Mouse (Mus musculus) heart, postnatal 25 days (tissue): ENCODE results near the gene Gpr6. TPM values are rescaled to one million over a fixed set of nuclear protein-coding genes. Genes with fewer than 3 reads are reported as not detected.

Experiments used
- DNase-seq: peaks from one replicate; pipeline ENCODE4 v3.0.0; 2022; ENCODE audit warnings: low spot score
- intact Hi-C: fragments of 180-260 bp; cut with DNase I; formaldehyde crosslinking; loops from one replicate; pipeline ENCODE4 v1.15.1; 2025
- total RNA-seq, 2 experiments: library from RNA; stranded (reverse); gene quantifications; 2 replicates each; pipeline ENCODE4 v1.2.3; 2021

Gpr6 gene
- total RNA-seq, result not detected

- no peak for DNase-seq
- intact Hi-C loops, result no loop called here
Observed at GRCm38 (mm10) chr10:41072116-41072515, at the start of gene Gpr6. Gpr6 (minus strand) TSS chr10:41072285.

DNA sequence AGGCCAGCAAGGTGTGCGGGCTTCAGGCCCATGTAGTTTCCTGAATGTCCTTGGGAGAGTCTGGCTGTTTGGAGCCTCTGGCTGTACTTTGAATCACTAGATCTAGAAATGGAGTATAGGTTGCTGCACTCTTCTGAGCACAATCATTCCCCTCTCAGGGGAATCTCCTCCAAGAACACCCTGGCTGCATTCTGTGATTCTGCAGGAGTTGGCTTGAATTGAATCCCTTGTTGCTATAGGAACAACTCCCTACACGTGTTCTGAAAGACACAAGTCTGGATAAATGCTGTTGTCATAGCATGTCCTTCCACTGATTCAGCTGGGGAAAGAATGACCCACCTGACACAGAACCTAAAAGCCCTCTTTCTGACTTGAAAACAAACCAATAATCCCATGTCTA, 28.0 kb upstream of the Gpr6 start:
- intact Hi-C loops, result no loop called here

GRCm38 (mm10) chr10:41098137-41098536, 26.1 kb upstream of the Gpr6 start:
- intact Hi-C loops, result no loop called here
- DNase-seq, result no peak

More for the DNA sequence above, 28.0 kb upstream of the Gpr6 start:
- no peak for DNase-seq

DNA sequence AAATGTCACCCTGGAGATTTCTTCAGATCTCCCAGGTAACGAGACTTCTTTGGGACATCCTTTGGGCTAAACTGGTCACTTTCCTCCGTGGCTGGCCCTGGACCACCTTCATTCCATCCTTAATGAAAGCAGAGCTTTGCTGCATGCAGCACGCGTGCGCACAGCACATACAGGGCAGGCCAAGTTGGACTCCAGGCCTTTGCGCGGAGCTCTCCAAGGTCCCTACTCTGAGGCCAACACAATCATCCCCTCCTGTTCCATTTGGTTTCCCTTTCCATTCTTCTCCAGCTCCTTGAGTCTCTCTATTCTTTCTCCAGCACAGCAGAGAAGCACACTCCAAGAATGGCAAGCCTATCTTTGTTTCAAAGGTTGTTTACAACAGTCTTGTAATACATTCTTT, 16.8 kb upstream of the Gpr6 start:
- no peak for DNase-seq
- intact Hi-C loops, result no loop called here

DNA sequence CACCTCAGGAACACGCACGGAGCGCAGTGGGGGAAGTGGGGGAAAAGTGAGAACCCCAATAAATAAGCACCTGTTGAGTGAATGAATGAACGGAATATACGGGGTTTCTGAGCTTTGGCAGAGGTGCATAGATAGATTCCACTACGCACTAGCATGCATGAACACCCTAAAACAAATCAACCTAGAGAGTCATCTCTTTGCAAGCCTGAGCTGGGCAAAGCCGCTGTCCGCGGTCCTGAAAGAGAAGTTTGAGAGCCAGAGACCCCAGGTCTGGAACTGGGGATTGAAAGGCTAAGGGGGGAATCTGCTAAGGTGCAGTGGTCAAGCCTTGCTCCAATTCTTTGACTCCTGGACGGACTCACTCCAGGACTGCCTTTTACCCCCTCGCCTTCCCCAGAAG, 389 bp downstream of the Gpr6 start:
- no peak for DNase-seq
- intact Hi-C loops, result no loop called here

GRCm38 (mm10) chr10:41070693-41071651, 1.1 kb downstream of the Gpr6 start:
- intact Hi-C loops, result no loop called here
- no peak for DNase-seq

GRCm38 (mm10) chr10:41060250-41060831, 11.7 kb downstream of the Gpr6 start:
- intact Hi-C loops, result no loop called here
- DNase-seq, result no peak

DNA sequence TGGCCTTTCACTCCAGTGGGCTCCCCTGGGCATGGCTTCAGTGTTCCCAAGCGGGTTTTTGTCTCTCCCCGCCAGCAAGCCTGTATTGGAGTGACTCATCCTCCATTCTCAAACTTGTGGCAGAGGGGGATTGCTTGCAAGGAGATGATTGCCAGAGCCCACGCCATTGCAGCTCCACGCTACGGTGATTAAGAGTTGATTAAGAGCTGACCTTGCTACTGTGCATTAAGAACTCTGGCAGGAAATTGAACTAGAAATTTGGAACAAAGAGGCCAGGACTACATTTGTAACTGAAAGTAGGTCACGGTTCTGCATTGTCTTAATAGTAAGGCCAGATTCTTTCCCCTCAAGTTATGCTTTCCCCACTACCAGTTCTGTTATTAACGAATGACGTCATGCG, 16.5 kb downstream of the Gpr6 start:
- no peak for DNase-seq
- intact Hi-C loops, result no loop called here

DNA sequence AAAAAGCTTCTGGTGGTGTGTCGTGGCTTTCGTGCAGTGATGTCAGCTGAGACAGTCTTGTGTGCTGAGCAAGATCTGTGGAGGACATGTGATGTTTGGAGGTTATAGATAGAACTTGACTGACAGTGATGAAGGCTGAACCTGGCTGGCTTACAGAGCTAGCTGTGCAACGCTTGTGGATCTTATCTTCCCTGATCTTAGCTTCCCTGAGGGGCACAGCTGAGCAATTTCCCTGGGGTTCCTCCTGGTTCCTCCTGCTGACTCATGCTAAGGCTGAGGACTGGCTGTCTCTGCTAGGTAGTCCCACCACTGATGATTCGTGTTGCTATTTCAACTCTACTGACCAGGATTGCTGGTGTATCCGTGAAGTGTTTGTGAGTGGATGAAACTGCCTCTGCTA, 18.1 kb downstream of the Gpr6 start:
- no peak for DNase-seq
- intact Hi-C loops, result no loop called here

- no peak for DNase-seq
- intact Hi-C loops, result no loop called here
Observed at GRCm38 (mm10) chr10:41042272-41042671, 29.8 kb downstream of the Gpr6 start.

- DNase-seq, result no peak
- intact Hi-C loops, result no loop called here
Observed at GRCm38 (mm10) chr10:41041478-41041877, 30.6 kb downstream of the Gpr6 start.

DNA sequence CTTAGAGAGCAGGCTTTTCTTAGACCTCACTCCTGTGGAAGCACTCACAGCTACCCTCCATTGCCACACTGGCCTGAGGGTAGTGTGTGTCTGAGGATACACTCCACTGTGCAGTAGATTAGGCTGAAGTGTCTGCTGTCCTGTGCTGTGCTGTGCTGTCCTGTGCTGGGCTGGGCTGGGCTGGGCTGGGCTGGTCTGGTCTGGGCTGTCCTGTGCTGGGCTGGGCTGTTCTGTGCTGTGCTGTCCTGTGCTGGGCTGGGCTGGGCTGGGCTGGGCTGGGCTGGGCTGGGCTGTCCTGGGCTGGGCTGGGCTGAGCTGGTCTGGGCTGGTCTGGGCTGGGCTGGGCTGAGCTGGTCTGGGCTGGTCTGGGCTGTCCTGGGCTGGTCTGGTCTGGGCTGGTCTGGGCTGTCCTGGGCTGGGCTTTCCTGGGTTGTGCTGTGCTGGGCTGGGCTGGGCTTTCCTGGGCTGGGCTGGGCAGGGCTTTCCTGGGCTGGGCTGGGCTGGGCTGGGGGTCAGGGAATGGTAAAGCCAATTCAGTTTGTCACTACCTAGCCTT, 31.5 kb downstream of the Gpr6 start:
- no peak for DNase-seq
- intact Hi-C loops, result no loop called here

DNA sequence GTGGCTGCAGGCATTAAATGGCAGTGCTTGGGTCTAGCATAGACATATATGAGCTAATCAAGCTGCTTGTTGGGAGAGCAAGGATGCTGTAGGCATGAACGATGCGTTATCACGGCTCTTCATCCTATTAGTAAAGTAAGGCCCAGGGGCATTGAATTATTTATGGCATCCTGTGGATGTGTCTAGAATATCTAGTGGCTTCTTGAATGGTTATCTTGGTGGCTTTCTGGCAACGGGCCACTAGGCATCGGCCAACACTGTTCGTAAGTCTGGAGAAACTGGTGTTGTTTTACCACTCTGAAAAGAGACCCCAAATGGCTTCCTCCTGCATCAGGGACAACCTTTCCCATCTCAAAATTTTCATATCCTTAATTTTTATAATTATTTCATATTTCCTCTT, 33.6 kb downstream of the Gpr6 start:
- DNase-seq, result no peak
- intact Hi-C loops, result no loop called here

GRCm38 (mm10) chr10:41037722-41038121, 34.4 kb downstream of the Gpr6 start:
- no peak for DNase-seq
- intact Hi-C loops, result no loop called here

DNA sequence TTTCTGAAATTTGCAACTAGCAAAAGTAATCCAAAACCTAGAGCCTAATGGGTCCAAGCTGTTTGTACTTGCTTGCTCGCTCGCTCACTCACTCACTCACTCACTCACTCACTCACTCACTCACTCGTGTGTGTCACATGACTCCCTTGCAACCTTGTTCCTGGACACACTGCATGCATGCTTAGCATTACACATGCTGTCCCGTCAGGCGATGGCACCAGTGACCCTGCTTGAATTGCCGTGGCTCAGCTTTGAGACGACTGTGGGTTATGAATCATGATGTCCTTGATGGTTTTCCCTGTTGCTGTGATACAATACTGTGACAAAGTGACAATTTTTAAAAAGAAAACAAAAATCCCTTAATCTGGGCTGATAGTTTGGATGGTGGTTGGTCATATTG, 39.3 kb downstream of the Gpr6 start:
- no peak for DNase-seq
- intact Hi-C loops, result no loop called here

DNA sequence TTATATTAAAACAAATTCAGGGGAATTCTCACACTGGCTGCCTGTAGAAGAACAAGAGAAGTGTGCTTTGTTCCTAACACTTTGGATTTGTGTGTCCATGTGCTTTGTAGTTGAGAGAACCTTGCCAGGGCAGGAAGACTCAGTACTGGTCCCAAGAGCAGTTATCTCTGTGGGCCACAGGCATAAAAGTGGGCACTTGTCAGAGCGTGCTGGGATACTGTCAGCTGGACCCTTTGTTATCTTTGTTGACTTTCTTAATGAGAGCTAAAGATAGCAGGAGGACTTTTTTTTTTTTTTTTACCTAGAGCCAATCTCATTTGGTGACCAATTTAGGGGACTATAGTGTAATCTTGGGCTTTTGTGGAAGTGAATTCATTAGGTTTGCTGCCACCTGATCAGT, 47.2 kb downstream of the Gpr6 start:
- intact Hi-C loops, result no loop called here
- no peak for DNase-seq

GRCm38 (mm10) chr10:41024406-41024805, 47.7 kb downstream of the Gpr6 start:
- intact Hi-C loops, result no loop called here
- no peak for DNase-seq

DNA sequence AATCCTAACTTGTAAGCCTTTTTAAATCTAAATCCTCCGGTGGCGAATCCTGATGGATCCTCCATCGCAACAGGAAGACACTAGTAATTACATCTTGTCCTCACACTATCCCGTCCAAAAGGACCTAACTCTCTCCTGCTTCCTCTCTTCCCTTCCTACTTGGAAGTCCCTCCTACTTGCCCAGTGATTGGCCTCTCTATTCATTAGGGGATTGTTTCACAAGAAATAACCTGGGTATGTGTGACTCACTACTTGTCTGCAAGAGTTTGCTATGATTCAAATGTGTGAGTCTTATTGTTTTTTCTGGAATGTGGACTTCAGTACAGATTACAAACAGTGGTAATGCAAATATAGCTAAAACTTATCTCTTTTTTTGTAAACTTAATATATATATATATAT, 49.9 kb downstream of the Gpr6 start:
- intact Hi-C loops, result no loop called here
- no peak for DNase-seq
